Mouse (Mus musculus) megakaryocyte, embryonic 14.5 days (primary cell): Measurements from ENCODE around the gene Medag. TPM values are rescaled to one million over a fixed set of nuclear protein-coding genes. Genes with fewer than 3 reads are reported as not detected.

Experiments used
- H3K27me3 ChIP-seq: replicated peaks from 2 replicates; pipeline ENCODE3; 2012; ENCODE audit warnings: inconsistent platforms
- H3K36me3 ChIP-seq: replicated peaks from 2 replicates; pipeline ENCODE3; 2012; ENCODE audit warnings: low read length, inconsistent platforms, mixed read lengths
- H3K4me1 ChIP-seq: 2 replicates; pipeline ENCODE4 v1.6.1; 2012; ENCODE audit warnings: inconsistent platforms
- H3K4me3 ChIP-seq: replicated peaks from 2 replicates; pipeline ENCODE3; 2012; ENCODE audit warnings: moderate library complexity, mild to moderate bottlenecking, inconsistent platforms
- H3K9me3 ChIP-seq: 2 replicates; pipeline ENCODE4 v1.6.1; 2012; ENCODE audit warnings: inconsistent platforms
- FLI1 ChIP-seq: IDR thresholded peaks from 2 replicates; pipeline ENCODE4 v1.6.1; 2012; ENCODE audit warnings: low read length, inconsistent platforms, mixed read lengths
- GATA1 ChIP-seq: IDR thresholded peaks from 3 replicates; pipeline ENCODE4 v1.6.1; 2012; ENCODE audit warnings: mixed read lengths, low read length, inconsistent platforms, borderline replicate concordance
- polyA plus RNA-seq: library from polyadenylated mRNA; stranded (reverse); fragments of >175 nt; gene quantifications from 2 replicates; pipeline ENCODE4 v1.2.3, GENCODE M21; 2012; ENCODE audit warnings: low replicate concordance; ENCODE audit not compliant: insufficient read depth

The Medag gene
- polyA plus RNA-seq, 1 experiment = not detected

DNA sequence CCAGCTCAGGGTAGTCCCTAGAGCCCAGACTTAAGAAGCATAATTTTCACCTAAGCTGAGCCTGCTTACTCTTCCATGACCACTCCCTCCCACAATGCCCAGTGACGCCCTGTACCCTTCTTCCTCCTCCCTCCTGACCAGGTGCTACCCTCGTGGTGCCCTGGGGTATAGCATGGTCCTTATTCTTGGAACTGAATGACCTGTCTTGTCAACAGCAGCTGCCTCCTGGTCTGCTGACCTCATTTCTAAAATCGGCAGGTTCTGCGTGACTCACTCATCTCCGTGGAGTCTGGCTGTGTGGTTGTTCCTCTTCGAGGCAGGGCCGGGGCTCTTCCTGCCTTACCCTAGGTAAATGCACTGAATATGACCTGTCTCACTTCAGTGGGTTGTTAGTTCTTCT, 37.5 kb upstream of the Medag start:
- Histone ChIP-seq H3K27me3 (peaks cover 12% of the 10 kb centered on the region), H3K9me3 (no peaks in the 10 kb centered on the region), H3K4me1 (peaks cover 51% of the 10 kb centered on the region), H3K36me3 (no peaks in the 10 kb centered on the region), H3K4me3 (no peak overlapping the region)
- TF ChIP-seq GATA1 = no peak
- no peak for TF ChIP-seq FLI1

DNA sequence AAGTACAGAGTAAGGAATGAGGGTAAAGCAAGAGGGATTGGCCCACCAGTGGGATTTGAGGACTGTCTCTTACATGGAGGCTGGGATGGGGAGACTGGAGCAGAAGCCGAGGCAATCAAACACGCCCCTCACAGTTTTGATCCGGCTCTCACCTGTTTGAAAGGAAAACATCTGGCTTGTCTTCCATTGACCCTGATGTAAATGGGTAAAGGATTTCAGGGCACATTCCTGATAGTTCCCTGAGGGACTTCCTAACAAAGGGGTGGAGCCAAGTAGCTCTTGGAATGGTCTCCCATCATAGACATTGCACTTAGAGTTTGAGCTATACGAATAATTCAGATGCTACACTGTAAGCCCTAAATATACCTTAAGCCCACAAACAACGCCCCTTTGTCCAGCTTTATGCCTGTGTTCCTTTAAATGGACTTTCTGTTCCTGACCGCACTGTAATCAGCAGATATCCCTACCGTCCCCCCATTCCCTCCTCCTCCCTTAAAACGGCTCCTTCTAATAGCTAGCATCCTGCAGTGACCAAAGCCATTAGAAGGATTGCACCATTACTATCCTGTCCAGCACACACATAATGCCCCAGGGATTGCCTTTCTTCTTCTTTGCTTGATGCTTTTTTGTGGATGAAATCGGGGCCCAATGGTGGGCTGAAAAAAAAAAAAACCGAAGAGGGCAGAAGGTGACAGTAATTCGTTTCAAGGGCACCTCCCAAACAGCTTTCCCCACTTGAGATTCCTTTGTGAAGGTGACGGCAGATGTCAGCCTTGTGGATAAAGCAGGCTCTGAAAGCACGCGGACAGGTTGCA, 36.3 kb upstream of the Medag start:
- Histone ChIP-seq H3K4me3 (peak overlapping the region; percentile 25), H3K4me1 (peaks cover 56% of the 10 kb centered on the region), H3K36me3 (no peaks in the 10 kb centered on the region), H3K9me3 (no peaks in the 10 kb centered on the region), H3K27me3 (peaks cover 9% of the 10 kb centered on the region)
- no peak for TF ChIP-seq GATA1
- TF ChIP-seq FLI1 = no peak

DNA sequence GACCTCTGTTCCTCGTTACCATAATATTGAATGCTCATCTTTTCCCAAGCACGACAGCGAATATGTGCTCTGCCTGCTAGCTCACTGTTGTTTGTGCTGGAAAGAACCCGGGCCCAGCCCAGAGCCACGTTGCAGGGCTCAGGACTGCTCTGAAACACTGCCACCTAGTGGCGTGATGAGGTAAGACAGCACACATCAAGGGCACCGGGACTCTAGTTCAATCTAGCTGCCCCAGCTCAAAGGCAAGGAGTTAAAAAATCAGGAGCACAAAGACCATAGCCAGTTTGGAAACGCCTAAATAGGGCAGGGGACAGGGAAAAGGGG, 35.7 kb upstream of the Medag start:
- TF ChIP-seq GATA1 (no peak), FLI1 (no peak)
- H3K4me3 ChIP-seq = peak overlapping the region; percentile 25
- H3K36me3 ChIP-seq = no peaks in the 10 kb centered on the region
- peaks cover 9% of the 10 kb centered on the region for H3K27me3 ChIP-seq
- peaks cover 61% of the 10 kb centered on the region for H3K4me1 ChIP-seq
- H3K9me3 ChIP-seq = no peaks in the 10 kb centered on the region

DNA sequence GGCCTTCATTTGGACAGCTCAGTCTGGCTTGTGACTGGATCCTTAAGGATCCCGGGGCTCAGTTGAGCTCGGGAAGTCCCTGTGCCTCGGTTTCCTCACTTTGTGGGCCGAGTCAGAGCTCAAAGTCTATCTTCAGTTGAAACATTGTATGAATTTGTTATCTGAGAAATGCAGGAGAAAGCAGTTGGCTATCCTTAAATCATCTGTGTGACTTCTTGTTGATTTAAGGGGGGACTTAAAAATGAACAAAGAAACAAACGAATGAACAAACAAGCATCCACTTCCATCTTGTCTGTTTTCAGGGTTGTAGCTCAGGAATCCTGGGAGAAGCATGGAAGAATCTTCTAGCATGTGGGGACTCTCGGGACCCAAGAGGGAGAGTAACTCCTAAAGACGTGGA, 35.2 kb upstream of the Medag start:
- H3K9me3 ChIP-seq = no peaks in the 10 kb centered on the region
- H3K4me3 ChIP-seq = no peak overlapping the region
- TF ChIP-seq FLI1 (no peak), GATA1 (no peak)
- peaks cover 9% of the 10 kb centered on the region for H3K27me3 ChIP-seq
- no peaks in the 10 kb centered on the region for H3K36me3 ChIP-seq
- H3K4me1 ChIP-seq = peaks cover 66% of the 10 kb centered on the region

DNA sequence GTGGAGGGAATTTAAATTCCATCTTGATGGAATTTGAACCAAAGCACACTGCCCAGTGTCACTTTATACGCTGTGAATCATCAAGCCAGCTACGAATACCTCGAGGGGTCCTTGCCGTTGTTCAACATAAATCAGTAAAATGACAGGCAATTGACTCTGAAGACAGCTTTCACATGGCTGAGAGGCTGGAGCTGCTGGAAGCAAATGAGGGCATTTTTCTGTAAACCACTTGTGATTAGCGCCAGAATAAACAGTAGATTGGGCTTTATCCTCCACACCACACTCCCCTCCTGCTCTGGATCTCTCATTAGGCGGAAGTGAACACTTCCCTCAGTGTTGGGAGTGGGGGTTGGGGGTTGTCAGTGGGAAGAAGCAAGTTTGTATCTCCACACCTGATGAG, 34.3 kb upstream of the Medag start:
- H3K4me1 ChIP-seq = peaks cover 73% of the 10 kb centered on the region
- TF ChIP-seq FLI1 (no peak), GATA1 (no peak)
- no peaks in the 10 kb centered on the region for H3K36me3 ChIP-seq
- H3K9me3 ChIP-seq = no peaks in the 10 kb centered on the region
- peaks cover 9% of the 10 kb centered on the region for H3K27me3 ChIP-seq
- H3K4me3 ChIP-seq = no peak overlapping the region

DNA sequence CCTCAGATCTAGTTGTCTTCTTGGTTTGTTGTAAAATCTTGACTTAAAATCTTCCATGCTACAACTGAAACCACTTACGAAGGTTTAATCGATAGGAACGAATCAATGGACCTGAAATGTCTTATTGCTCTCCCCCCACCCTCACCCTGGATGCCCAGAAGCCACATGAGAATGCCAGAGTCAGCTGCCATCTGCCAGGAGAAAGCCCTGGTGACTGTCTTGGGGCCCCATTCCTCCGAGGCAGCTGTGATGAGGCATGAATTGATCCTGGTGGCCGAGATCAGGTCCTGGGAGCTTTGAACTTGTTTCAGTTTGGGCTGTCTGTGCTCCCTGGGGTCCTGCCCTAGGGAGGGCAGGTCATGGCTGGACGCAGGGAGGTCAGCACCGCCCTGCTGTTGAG, 33.0 kb upstream of the Medag start:
- TF ChIP-seq GATA1 (no peak), FLI1 (no peak)
- no peak overlapping the region for H3K4me3 ChIP-seq
- H3K4me1 ChIP-seq = peaks cover 78% of the 10 kb centered on the region
- H3K9me3 ChIP-seq = no peaks in the 10 kb centered on the region
- H3K36me3 ChIP-seq = no peaks in the 10 kb centered on the region
- H3K27me3 ChIP-seq = peaks cover 4% of the 10 kb centered on the region

DNA sequence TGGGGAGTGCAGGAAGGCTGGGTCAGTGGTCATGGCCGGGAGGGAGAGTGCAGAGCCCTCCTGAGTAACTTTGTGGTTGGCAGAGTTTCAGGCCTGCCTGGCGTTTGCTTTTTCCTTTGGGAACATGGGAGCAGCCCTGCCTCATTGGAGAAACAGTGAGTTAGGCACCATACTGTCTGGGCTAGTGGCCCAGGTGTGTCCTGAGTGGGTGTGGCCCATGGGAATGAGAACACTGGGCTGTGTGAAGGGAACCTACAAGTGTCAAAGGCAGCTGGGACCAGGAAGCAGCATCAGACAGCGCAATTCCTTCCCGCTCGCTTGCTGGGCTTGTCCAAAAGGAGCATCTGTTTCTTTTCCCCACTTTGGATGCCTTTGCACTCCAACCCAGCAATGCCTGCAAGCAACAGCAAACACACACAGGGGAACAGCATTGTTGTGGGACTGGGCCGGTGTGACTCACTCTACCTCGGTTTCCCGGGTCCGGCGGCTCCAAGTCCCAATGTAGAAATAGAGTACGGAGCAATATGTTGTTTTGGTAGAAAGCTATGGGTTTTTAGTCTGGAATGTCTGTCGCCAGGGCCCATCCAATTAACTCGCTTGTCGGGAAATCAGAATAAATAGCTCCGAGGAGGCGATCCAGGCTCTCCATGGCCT, 32.3 kb upstream of the Medag start:
- Histone ChIP-seq H3K27me3 (no peaks in the 10 kb centered on the region), H3K4me1 (peaks cover 72% of the 10 kb centered on the region), H3K36me3 (no peaks in the 10 kb centered on the region), H3K4me3 (no peak overlapping the region), H3K9me3 (no peaks in the 10 kb centered on the region)
- no peak for TF ChIP-seq FLI1
- TF ChIP-seq GATA1 = no peak

DNA sequence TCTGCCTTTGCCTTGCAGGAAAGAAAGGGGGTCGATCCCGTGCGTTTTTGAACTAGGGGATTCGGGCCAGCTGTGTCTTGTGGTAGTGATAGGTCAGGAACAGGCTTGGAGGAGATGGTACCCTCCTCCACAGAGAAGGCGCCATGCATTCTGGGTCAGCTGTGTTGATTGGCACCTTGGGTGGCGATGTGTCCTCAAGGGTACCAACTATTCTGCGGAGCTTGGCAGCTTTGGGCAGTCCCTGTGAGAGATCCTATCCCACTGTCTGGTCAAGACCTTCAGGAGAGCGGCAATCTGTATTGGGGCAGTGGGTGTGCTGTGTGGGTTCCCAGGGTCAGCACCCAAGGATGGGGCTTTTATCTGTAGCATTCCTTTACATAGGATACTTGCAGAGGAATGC, 31.7 kb upstream of the Medag start:
- TF ChIP-seq GATA1 = no peak
- no peak for TF ChIP-seq FLI1
- H3K4me1 ChIP-seq = peaks cover 66% of the 10 kb centered on the region
- H3K36me3 ChIP-seq = no peaks in the 10 kb centered on the region
- no peaks in the 10 kb centered on the region for H3K27me3 ChIP-seq
- no peaks in the 10 kb centered on the region for H3K9me3 ChIP-seq
- no peak overlapping the region for H3K4me3 ChIP-seq

DNA sequence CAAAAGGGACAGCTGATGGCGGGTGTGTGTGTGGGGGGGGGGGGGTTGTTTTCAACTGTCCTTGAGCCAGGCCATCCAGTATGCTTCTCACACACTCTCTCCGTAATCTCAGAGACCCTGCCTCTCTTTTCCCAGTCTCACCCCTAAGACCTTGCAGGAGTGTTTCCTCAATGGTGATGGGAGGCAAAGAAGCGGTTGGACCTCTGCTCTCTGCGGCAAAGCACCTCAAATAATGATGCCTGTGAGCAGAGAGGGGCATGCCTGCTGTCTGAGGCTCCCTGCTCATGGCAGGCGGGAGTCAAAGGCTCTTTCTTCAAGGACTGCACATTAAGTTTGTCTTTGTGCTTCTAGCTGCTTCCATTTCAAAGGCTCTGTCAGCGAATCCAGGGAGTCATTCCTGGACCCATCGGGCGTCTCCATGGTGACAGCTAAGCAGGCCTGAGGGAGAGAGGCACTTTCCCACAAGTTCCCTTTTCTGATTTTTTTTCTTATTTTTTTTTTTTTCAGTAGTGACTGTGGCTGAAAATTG, 31.1 kb upstream of the Medag start:
- Histone ChIP-seq H3K36me3 (no peaks in the 10 kb centered on the region), H3K4me3 (no peak overlapping the region), H3K27me3 (no peaks in the 10 kb centered on the region), H3K4me1 (peaks cover 65% of the 10 kb centered on the region), H3K9me3 (no peaks in the 10 kb centered on the region)
- TF ChIP-seq FLI1 (no peak), GATA1 (no peak)

DNA sequence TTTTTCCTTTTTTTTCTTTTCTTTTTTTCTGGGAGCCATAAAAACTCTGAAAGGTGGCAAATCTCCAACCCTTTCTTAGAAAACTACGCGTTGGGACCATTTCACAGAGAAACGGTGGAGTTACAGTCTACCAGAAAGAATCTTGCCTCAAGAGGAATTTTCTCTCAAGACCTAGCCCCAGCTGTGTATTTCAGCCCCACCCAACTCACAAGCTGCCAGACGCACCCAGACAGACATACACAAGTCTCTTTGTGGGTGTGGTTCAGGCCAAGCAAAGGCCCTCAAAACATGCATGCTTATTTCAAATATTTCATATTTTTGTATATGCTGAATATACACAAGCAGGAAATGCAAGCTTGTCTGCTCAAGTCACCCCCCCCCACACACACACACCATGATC, 29.6 kb upstream of the Medag start:
- Histone ChIP-seq H3K4me3 (no peak overlapping the region), H3K27me3 (no peaks in the 10 kb centered on the region), H3K36me3 (no peaks in the 10 kb centered on the region), H3K9me3 (no peaks in the 10 kb centered on the region), H3K4me1 (peaks cover 65% of the 10 kb centered on the region)
- TF ChIP-seq FLI1 (no peak), GATA1 (no peak)

DNA sequence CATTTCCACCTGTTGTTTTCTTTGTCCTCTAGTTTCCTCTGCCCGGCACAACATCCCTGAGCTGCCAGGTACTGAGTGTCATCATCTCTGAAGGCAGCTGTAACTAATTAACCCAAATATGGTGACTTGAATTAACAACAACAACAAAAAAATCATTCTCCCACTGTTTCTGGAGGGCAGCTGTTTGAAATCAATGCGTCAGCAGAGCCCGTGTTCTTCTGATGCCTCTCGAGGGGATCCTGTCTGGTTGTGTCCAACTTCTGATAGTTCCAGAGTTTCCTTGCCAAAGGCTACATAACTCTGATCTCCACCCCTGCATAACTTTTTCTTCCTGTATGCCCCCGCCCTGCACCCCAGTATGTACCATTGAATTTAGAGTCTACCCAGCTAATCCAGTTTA, 28.9 kb upstream of the Medag start:
- H3K9me3 ChIP-seq = no peaks in the 10 kb centered on the region
- H3K4me1 ChIP-seq = peaks cover 65% of the 10 kb centered on the region
- H3K4me3 ChIP-seq = no peak overlapping the region
- TF ChIP-seq FLI1 (no peak), GATA1 (no peak)
- H3K36me3 ChIP-seq = no peaks in the 10 kb centered on the region
- H3K27me3 ChIP-seq = no peaks in the 10 kb centered on the region
